In the genomic region with DNA sequence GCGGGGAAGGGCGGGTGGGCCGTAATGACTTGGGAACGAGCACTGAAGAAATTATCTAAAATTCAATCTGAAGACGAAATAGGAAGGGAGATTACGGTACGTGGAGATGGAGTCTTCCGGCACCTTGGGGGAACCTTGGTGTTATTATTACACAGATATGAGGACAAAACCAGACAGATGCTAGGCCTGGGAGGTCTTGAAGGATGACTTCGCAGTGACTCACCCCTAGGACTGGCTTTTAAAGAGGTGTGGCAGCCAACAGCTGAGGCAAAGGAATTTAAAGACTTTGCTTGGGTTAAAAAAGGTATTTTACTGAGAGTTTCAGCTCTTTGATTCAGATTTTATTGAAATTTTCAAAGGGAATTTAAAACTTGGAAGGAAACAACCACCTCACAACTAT, we compare ENCODE assay signal across 16 mouse cellular contexts.
"Had no signal": no experiment of that assay in that cellular context is flagged by ENCODE, and none has a peak within 500 bp of the region (broad histone marks: within the 10 kb centered on the region; RNA-seq: fewer than 3 reads in every experiment).

No protein-coding gene starts in this region.

- H3K4me3 ChIP-seq: liver, embryonic 13.5 days; lung, embryonic 15.5 days; megakaryocyte, embryonic 14.5 days; midbrain, embryonic 15.5 days; neural tube, embryonic 13.5 days had no signal

- DNase-seq: kidney, adult 18-20 months; kidney, postnatal 10 days; liver; liver, embryonic 13.5 days; liver, postnatal 0 days; lung, postnatal 14 days; retina, postnatal 1 day; right cerebral cortex, postnatal 4 days; spleen, adult 18-20 months; thymus, adult 18-20 months; thymus, postnatal 14 days had no signal

- H3K27ac ChIP-seq: liver, embryonic 13.5 days; lung, embryonic 15.5 days; macrophage; midbrain, embryonic 15.5 days; neural tube, embryonic 13.5 days had no signal
